Mouse (Mus musculus): ENCODE measurements around the gene Hoxb2. TPM values are rescaled to one million over a fixed set of nuclear protein-coding genes. Genes with fewer than 3 reads are reported as not detected.

The Hoxb2 gene
- polyA plus RNA-seq, 1 experiment from 2014 or later: 23.1 TPM

DNA sequence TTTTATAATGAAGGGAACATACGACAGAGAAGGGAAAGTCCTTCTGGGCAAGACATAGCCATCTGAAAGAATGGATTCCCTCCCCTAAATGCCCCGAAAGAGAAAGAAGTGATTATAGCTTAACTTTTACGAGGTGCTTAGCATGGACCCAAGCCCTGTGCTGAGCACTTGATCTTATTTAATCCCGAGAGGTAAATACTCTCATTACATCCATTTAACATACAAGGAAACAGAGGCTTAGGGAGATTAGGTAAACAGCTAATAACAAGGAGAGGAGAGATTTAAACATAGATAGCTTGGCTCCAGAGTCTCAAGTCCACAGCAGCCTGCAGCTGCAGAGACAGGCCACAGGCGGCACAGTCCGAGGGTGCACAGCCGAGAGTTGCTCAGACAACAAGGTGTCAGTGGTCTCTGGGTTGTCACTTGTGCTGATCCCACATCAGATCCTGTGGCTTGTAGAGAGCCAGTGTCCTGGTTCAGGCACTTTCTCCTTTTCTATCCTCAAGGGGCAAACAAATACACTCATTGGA, 47.5 kb downstream of the Hoxb2 start:
- Histone ChIP-seq H3K27me3 (ENCODE audit: control insufficient read depth, insufficient read depth, low read length) (no peaks in the 10 kb centered on the region), H3K4me3 (ENCODE audit: low read depth, low read length) (no peak overlapping the region), H3K36me3 (ENCODE audit: control insufficient read depth, insufficient read depth, low read length) (no peaks in the 10 kb centered on the region), H3K4me1 (ENCODE audit: control insufficient read depth, insufficient read depth, low read length) (peaks cover 23% of the 10 kb centered on the region), H3K4me2 (replicated peaks; ENCODE audit: low read depth, low read length) (no peak overlapping the region), H3K9me3 (ENCODE audit: control insufficient read depth, low read depth, low read length) (no peaks in the 10 kb centered on the region), H3K9ac (replicated peaks; ENCODE audit: low read depth, low read length) (no peak overlapping the region), H3K27ac (ENCODE audit: low read length) (peak overlapping the region; percentile 70; the same call in 1 of the 2 replicates)
- ATAC-seq (ENCODE audit: insufficient number of reproducible peaks, insufficient read depth, low FRiP score, low read depth): peak; percentile 35; the same call in 1 of the 2 replicates
- WGBS: 14% methylated on average over 7 of the region's 7 CpGs

DNA sequence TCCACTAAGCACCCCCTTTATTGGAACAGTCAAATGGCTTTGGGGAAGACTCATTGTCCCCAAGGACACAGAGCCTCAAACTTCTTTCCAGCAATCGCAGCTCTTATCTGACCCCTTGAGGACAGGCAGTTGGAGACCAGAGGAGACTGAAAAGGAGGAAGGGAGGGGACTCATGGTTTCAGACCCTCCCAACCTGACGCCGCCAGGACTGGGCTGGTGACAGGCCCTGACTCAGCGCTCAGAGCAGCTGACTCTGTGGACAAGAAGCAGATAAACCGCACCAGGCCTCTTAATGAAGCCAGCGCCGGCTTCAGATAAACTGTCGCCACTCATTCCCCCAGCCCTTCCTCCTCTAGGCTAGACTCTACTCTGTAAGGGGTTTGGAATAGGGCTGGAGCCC, 49.6 kb downstream of the Hoxb2 start:
- H3K9ac ChIP-seq (replicated peaks; ENCODE audit: low read depth, low read length): no peak overlapping the region
- no peak overlapping the region for H3K4me3 ChIP-seq (ENCODE audit: low read depth, low read length)
- no peak for ATAC-seq (ENCODE audit: insufficient number of reproducible peaks, insufficient read depth, low FRiP score, low read depth)
- H3K27ac ChIP-seq (ENCODE audit: low read length): no peak overlapping the region
- H3K9me3 ChIP-seq (ENCODE audit: control insufficient read depth, low read depth, low read length): no peaks in the 10 kb centered on the region
- WGBS: 29% methylated on average over 8 of the region's 8 CpGs
- no peaks in the 10 kb centered on the region for H3K27me3 ChIP-seq (ENCODE audit: control insufficient read depth, insufficient read depth, low read length)
- H3K4me2 ChIP-seq (replicated peaks; ENCODE audit: low read depth, low read length): no peak overlapping the region
- H3K4me1 ChIP-seq (ENCODE audit: control insufficient read depth, insufficient read depth, low read length): peaks cover 37% of the 10 kb centered on the region
- no peaks in the 10 kb centered on the region for H3K36me3 ChIP-seq (ENCODE audit: control insufficient read depth, insufficient read depth, low read length)

MicroRNA genes within 50 kb of the gene (microRNA counts, 519-probe panel; counts per million panel counts)
- 4,556 counts per million, percentile 90 among the panel's probes with 10 or more counts for microRNA mmu-miR-10a

Small RNA genes lying within 50 kb of the gene (microRNA-seq; reads per million reads assigned to microRNA genes)
- 57,892 reads per million, percentile 99 among the genes with 10 or more reads in this experiment for gene Mir10a

Other genes with a start within 250 kb of the Hoxb2 start
- gene Calcoco2, start 238.6 kb upstream of the Hoxb2 start, polyA plus RNA-seq (2014; fragmentation: Nextera tagmentation; extraction: Ambion mirVana): 0.15 TPM in 1 of 2 replicates, not detected in the other
- 0.12 TPM in 1 of 2 replicates, not detected in the other for gene Ttll6, start 216.7 kb upstream of the Hoxb2 start, polyA plus RNA-seq (2014; fragmentation: Nextera tagmentation; extraction: Ambion mirVana)
- gene Hoxb13, start 156.2 kb upstream of the Hoxb2 start, polyA plus RNA-seq (2014; fragmentation: Nextera tagmentation; extraction: Ambion mirVana): not detected in 2 replicates
- gene Hoxb9, start 79.1 kb upstream of the Hoxb2 start, polyA plus RNA-seq (2014; fragmentation: Nextera tagmentation; extraction: Ambion mirVana): 0.25 TPM in 2 replicates
- 2.3 and 2.7 TPM in 2 replicates for gene Hoxb8, start 68.6 kb upstream of the Hoxb2 start, polyA plus RNA-seq (2014; fragmentation: Nextera tagmentation; extraction: Ambion mirVana)
- 8.4 and 14.0 TPM in 2 replicates for gene Hoxb7, start 63.9 kb upstream of the Hoxb2 start, polyA plus RNA-seq (2014; fragmentation: Nextera tagmentation; extraction: Ambion mirVana)
- gene Hoxb6, start 58.0 kb upstream of the Hoxb2 start, polyA plus RNA-seq (2014; fragmentation: Nextera tagmentation; extraction: Ambion mirVana): 12.4 TPM in 2 replicates
- 21.2 and 23.3 TPM in 2 replicates for gene Hoxb5, start 47.2 kb upstream of the Hoxb2 start, polyA plus RNA-seq (2014; fragmentation: Nextera tagmentation; extraction: Ambion mirVana)
- 3.5 and 3.7 TPM in 2 replicates for gene Hoxb4, start 32.3 kb upstream of the Hoxb2 start, polyA plus RNA-seq (2014; fragmentation: Nextera tagmentation; extraction: Ambion mirVana)
- 3.6 and 4.7 TPM in 2 replicates for gene Hoxb3, start 27.2 kb upstream of the Hoxb2 start, polyA plus RNA-seq (2014; fragmentation: Nextera tagmentation; extraction: Ambion mirVana)
- gene Hoxb1, start 15.2 kb downstream of the Hoxb2 start, polyA plus RNA-seq (2014; fragmentation: Nextera tagmentation; extraction: Ambion mirVana): 0.22 and 0.32 TPM in 2 replicates
- gene Skap1, start 114.1 kb downstream of the Hoxb2 start, polyA plus RNA-seq (2014; fragmentation: Nextera tagmentation; extraction: Ambion mirVana): 0.45 and 0.82 TPM in 2 replicates